In the genomic region with DNA sequence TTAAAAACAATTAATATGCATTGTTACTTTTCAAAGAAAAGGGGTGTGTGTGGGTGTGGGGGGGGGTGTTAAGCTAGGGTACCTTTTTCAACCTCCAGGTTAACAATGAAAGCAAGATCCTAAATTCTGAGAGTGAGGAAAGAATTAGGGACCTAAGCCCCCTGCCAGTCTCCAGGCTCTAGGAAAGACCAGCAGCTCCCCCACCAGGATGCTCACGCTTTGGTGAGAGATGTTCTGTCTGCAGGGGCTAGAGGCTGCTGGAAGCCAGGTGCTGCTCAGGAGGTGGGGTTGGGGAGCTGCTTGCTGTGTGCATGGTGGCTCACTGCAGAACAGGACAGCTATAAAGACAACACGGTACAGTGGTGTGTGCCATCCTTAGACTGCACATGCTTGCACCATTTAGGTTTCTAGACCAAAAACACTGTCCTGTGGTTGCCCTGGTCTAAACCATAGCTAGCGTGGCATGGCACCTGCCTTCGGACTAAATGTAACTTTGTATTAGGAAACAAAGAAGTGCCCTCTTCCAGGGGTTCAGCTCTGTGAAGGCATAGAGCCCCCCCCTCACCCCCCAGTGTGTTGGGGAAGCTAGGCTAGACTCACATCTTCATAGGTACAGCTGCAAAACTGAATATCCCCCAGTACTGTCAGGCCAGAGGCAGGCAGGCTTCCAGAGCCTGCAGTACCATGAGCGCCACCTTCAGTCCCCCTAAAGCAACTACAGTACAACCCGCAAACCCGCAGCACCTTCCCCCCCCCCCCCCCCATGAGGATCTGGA, we compare ENCODE assay signal across 8 mouse cellular contexts.
DNase-seq lines count a peak whose midpoint lies in the region; ATAC-seq lines count a peak whose summit lies in the region.

No protein-coding gene starts in this region.

- DNase-seq in adrenal gland, postnatal 25 days = peak; percentile 26
- DNase-seq in adrenal gland, postnatal 4 days (ENCODE audit: low spot score in 2 of 2) = no peak
- DNase-seq in kidney, postnatal 4 days = peak; percentile 36 to 47
- DNase-seq in kidney, adult 9 months = no peak
- DNase-seq in 416B (ENCODE audit: low read depth) = peak; percentile 51
- DNase-seq in forelimb bud, embryonic 11.5 days (ENCODE audit: low read depth, low spot score) = peak; percentile 44
- no peak for DNase-seq in spleen, adult 12 weeks (ENCODE audit: low spot score)

- no peak for ATAC-seq in megakaryocyte, adult 5-6 weeks (ENCODE audit: poor library complexity, severe bottlenecking)

Comparison
In these comparisons a context has a peak if more than half of its experiments do, and no peak if none do; other contexts are left out.
1. DNase-seq: peak in adrenal gland, postnatal 25 days (single experiment), kidney, postnatal 4 days (2 of 2), 416B (single experiment) and forelimb bud, embryonic 11.5 days (single experiment); none in adrenal gland, postnatal 4 days (0 of 2), kidney, adult 9 months (single experiment) and spleen, adult 12 weeks (single experiment).